Mouse (Mus musculus): Measurements from ENCODE around the gene Pip4k2a.
"Not testable (repeated sequence)": the region's sequence is repeated elsewhere in the genome, so short reads cannot be mapped to it uniquely, and the experiment has no call there.

The Pip4k2a gene

GRCm38 (mm10) chr2:18897742-18898256, 100.1 kb downstream of the Pip4k2a start:
- peak; percentile 35 for DNase-seq (ENCODE audit: low read depth)

- DNase-seq (ENCODE audit: low read depth), result no peak
These were observed 101.9 kb downstream of the Pip4k2a start for GRCm38 (mm10) chr2:18896015-18896414.

DNA sequence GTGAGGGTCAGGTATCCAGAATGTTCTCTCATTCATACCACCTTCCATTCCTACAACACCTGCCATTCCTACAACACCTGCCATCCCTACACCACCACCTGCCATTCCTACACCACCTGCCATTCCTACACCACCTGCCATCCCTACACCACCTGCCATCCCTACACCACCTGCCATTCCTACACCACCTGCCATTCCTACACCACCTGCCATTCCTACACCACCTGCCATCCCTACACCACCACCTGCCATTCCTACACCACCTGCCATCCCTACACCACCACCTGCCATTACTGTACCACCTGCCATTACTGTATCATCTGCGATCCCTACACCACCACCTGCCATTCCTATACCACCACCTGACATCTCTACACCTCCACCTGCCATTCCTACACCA, 104.6 kb downstream of the Pip4k2a start:
- DNase-seq (ENCODE audit: low read depth), result not testable (repeated sequence)

GRCm38 (mm10) chr2:18891991-18892537, 105.9 kb downstream of the Pip4k2a start:
- no peak for DNase-seq (ENCODE audit: low read depth)

- DNase-seq (ENCODE audit: low read depth), result no peak
These were observed 107.5 kb downstream of the Pip4k2a start for GRCm38 (mm10) chr2:18890227-18891001.

GRCm38 (mm10) chr2:18884277-18884676, 113.6 kb downstream of the Pip4k2a start:
- no peak for DNase-seq (ENCODE audit: low read depth)

DNA sequence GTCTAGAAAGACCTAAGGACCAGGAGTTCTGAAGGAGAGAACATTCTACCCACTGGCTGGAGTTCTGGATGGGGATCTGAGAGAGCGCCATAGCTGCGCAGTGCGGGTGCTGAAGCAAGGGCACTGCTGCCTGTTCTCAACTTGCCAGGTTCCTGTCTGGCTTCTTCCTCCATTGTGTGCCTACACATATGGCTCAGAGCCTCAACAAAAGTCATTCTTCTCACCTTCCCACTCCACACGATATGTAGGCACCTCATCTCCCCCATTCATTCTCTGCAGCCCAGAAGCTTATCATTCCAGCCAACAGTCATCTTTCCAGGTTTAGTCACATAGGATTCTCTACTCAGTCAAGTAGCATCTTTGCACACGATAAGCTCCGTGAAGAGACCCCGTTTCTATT, 123.3 kb downstream of the Pip4k2a start:
- DNase-seq (ENCODE audit: low read depth), result no peak

GRCm38 (mm10) chr2:18874063-18874462, 123.9 kb downstream of the Pip4k2a start:
- no peak for DNase-seq (ENCODE audit: low read depth)

DNA sequence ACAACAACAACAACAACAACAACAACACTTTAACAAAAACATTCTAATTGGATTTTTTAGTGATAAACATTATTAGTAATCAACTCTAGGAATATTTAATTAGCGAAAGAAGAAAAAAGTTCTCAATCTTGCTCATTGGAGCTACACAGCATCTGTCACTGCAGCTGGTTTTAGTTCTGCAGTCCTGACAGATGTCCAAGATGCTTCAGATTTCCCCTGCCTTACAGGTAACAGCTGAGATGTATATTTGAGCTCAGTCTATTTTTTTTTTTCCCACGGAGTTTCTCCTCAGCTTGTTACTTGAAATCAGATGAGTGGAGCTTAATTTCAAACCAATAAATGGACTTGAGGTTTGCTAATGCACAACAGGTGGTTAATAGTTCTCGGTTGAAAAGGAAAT, 124.5 kb downstream of the Pip4k2a start:
- no peak for DNase-seq (ENCODE audit: low read depth)

- DNase-seq (ENCODE audit: low read depth), result peak; percentile 74
These were observed 125.1 kb downstream of the Pip4k2a start for GRCm38 (mm10) chr2:18872797-18873196.

- DNase-seq (ENCODE audit: low read depth), result peak; percentile 40
These were observed 126.8 kb downstream of the Pip4k2a start for GRCm38 (mm10) chr2:18871087-18871486.

GRCm38 (mm10) chr2:18867069-18867468, 130.9 kb downstream of the Pip4k2a start:
- peak; percentile 42 for DNase-seq (ENCODE audit: low read depth)

DNA sequence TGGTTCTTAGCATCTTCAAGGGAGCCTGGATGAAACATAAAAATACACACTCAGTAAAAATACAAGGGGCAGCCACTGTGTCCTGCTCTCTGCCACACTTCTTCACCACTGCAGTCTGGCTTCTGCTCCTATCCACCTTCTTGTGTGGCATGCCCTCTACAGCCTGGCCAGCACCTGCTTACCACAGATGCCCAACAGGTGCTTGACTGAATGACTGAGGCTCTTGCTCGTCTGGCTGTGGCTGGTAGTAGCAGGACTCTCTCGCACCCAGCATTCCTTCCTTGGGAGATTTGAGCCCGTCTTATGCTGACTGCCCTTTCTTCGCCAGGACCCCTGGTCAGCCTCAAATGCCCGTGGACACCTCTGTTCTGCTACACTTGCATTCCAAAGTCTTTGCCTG, 133.2 kb downstream of the Pip4k2a start:
- no peak for DNase-seq (ENCODE audit: low read depth)

DNA sequence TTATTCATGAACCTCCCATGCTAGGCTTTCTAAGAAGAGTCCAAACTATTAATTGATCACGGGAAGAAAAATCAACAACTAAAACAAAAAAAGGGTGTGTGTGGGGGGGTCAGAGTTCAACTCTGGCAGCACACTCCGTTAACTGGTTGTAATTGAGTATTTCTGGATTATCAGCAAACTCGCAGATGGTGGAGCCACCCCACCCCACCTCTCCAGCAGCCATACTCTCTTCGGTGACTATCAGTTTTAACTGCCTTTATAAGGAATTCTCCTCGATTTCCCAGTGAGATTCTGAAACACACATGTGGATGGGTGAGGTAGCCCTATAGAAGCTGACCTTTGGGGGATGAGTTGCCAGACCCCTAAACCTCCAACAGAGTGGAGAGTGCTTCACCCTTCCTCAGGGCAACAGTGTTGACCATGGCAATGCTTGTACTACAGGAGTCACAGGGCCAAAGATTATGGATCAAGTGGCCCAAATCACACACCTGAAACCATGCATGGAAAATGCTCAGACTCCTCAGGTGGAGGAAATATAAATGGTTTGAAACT, 136.2 kb downstream of the Pip4k2a start:
- DNase-seq (ENCODE audit: low read depth), result peak; percentile 43

DNA sequence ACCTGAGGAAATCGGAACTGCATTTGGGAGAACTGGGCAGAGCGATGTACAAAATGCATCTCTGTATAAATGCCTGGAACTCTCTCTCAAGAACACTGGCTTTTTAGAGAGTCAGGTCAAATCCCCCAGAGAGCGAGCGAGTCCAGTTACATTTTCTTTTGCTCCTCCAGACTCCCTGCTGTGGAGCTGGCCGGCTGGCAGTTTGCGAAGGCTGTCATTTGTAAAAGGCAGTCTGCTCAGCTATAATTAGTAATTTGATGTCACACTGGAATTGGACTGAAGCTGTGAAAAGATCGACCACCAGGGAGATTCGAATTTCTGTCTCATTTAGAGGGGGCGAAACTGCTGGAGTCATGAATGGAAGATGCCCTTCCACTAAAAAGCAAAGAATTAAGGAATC, 137.2 kb downstream of the Pip4k2a start:
- DNase-seq (ENCODE audit: low read depth), result no peak

GRCm38 (mm10) chr2:18857952-18858351, 140.0 kb downstream of the Pip4k2a start:
- no peak for DNase-seq (ENCODE audit: low read depth)

- DNase-seq (ENCODE audit: low read depth), result no peak
These were observed 141.5 kb downstream of the Pip4k2a start for GRCm38 (mm10) chr2:18856461-18856860.

- DNase-seq (ENCODE audit: low read depth), result no peak
These were observed 142.7 kb downstream of the Pip4k2a start for GRCm38 (mm10) chr2:18855246-18855645.

DNA sequence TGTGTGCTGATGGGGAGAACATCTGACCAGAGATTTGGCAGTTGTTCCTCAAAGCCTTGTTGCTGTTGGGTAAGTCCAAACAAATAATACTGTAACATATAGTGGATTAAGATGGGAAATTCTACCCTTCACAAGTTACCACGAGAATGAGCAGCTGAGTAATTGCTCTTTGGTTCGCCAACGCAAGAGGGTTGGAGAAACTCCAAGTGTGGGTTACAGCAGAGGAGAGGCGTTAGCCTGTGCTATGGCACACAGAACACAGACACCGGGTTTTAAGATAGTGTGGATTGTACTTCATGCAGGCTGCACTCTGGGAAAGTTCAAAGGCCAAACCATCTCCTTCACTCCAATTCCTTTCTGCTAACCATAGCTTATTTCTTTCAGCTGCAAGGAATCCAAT, 144.6 kb downstream of the Pip4k2a start:
- DNase-seq (ENCODE audit: low read depth), result no peak

DNA sequence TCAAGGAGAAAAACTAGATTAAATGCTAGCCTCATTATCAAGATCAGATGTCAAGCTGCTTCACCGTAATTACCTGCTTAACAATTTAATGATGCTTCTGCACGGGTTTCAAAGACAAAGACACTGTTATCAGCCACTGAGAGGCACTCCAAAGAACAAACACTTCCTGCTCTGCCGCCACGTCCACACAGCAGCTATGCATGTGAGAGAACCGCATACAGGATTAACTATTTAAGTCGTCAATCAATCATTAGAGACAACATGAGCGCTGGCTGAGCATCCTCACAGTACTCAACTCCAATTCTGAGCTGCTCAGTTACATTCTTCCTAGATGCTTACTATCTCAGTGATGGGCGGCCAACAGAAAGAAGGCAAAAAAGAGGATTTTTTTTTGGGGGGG, 147.3 kb downstream of the Pip4k2a start:
- DNase-seq (ENCODE audit: low read depth), result no peak

DNA sequence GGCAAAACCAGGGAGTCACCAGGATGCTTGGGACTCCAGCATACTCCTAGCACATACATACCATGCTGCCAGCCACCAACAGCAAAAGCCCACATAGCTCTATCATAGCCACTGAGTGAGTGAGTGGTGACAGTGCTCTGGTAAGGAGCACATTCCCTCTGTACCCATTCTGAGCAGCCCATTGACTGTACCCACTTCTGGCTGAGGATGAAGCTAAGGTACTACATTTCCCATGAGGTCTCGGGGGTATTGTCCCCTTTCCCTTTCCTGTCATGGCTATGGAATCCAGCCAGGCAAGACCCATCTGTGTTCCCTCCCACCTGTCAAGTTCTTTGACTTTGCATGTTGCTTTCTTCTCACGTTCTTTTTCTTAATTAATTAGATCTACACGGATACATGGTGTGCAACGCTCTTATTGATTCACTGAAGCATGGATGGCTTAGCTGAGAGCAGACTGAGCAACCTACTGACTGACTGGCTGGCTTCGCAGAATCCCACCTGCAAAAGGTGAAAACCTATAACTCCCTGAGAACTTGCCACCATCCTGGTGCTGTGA, 149.8 kb downstream of the Pip4k2a start:
- no peak for DNase-seq (ENCODE audit: low read depth)

GRCm38 (mm10) chr2:18842527-18842926, 155.4 kb downstream of the Pip4k2a start:
- no peak for DNase-seq (ENCODE audit: low read depth)

- DNase-seq (ENCODE audit: low read depth), result no peak
These were observed 156.9 kb downstream of the Pip4k2a start for GRCm38 (mm10) chr2:18841051-18841450.

Data from c-Kit-positive CD71-positive TER-119-negative erythroid progenitor cells, embryonic 14.5 days (primary cell).